Mouse (Mus musculus) brain, adult 2 months (tissue): ENCODE measurements around the gene Gm4133.
"Not testable (repeated sequence)": the region's sequence is repeated elsewhere in the genome, so short reads cannot be mapped to it uniquely, and the experiment has no call there.

Source experiments
- DNase-seq: peaks from one replicate; pipeline ENCODE4 v3.0.0; 2011; ENCODE audit warnings: low read depth, low spot score

The Gm4133 gene

GRCm38 (mm10) chr7:20333965-20334364 is at the start of gene Gm4133:
Gm4133 (minus strand) TSS chr7:20334065.
- DNase-seq, result not testable (repeated sequence)

GRCm38 (mm10) chr7:20375310-20375709 is 41.4 kb upstream of the Gm4133 start, which contains the start of gene Gm5728:
Gm5728 (minus strand) TSS chr7:20375410.
- not testable (repeated sequence) for DNase-seq
